Mouse (Mus musculus): ENCODE data around the gene Zfp426.

GRCm38 (mm10) chr9:20519949-20520348 lies 27.4 kb upstream of the Zfp426 start:
- TF ChIP-seq USF1 (IDR thresholded peaks at IDR 0.05; ENCODE audit: low read depth): no peak
- no peak for TF ChIP-seq CTCF (IDR thresholded peaks at IDR 0.05; ENCODE audit: control insufficient read depth, insufficient read depth, insufficient read length)
- TF ChIP-seq MAX (IDR thresholded peaks at IDR 0.05): no peak
- TF ChIP-seq MYOD1 (IDR thresholded peaks at IDR 0.05; ENCODE audit: control insufficient read depth, insufficient read length, low read depth): no peak
- no peak for TF ChIP-seq FOSL1 (IDR thresholded peaks at IDR 0.05; ENCODE audit: insufficient read depth, low read length, poor library complexity, severe bottlenecking)
- no peak for TF ChIP-seq MYOG (IDR thresholded peaks at IDR 0.05; ENCODE audit: control insufficient read depth, extremely low read depth, insufficient read length)
- TF ChIP-seq CEBPB (IDR thresholded peaks at IDR 0.05; ENCODE audit: low read depth): no peak

Data from C2C12 (cell line).